Mouse (Mus musculus) midbrain, embryonic 14.5 days (tissue): ENCODE data around the gene Gria3. TPM values are rescaled to one million over a fixed set of nuclear protein-coding genes. Genes with fewer than 3 reads are reported as not detected.

Experiments
- ATAC-seq: fragments of 200-750 bp; cut with Nextera tagmentation; 2 replicates; pipeline ENCODE4 v1.8.0; 2017; ENCODE audit warnings: moderate number of reproducible peaks, moderate library complexity; ENCODE audit not compliant: low FRiP score, low TSS enrichment
- DNase-seq: peaks from one replicate; pipeline ENCODE4 v3.0.0-alpha.2; 2015
- H3K27ac ChIP-seq: fragments of 300-500 bp; sonication (generic); replicated peaks from 2 replicates; pipeline ENCODE4 v1.5.1; 2014; ENCODE audit warnings: mild to moderate bottlenecking, low read depth, low read length, moderate library complexity
- H3K27me3 ChIP-seq: fragments of 300-500 bp; sonication (generic); 2 replicates; pipeline ENCODE4 v1.6.1; 2014; ENCODE audit warnings: low read length, control low read depth, mixed read lengths; ENCODE audit not compliant: control insufficient read depth, insufficient read depth
- H3K36me3 ChIP-seq: fragments of 300-500 bp; sonication (generic); 2 replicates; pipeline ENCODE4 v1.6.1; 2014; ENCODE audit warnings: low read length, control low read depth; ENCODE audit not compliant: control insufficient read depth, insufficient read depth
- H3K4me1 ChIP-seq: fragments of 300-500 bp; sonication (generic); 2 replicates; pipeline ENCODE4 v1.6.1; 2014; ENCODE audit warnings: mild to moderate bottlenecking, antibody characterized with exemption, low read length, control low read depth; ENCODE audit not compliant: control insufficient read depth, insufficient read depth
- H3K4me2 ChIP-seq: fragments of 300-500 bp; sonication (generic); 2 replicates; pipeline ENCODE4 v1.6.1; 2014; ENCODE audit warnings: mild to moderate bottlenecking, low read length, moderate library complexity
- H3K4me3 ChIP-seq: fragments of 300-500 bp; sonication (generic); replicated peaks from 2 replicates; pipeline ENCODE4 v1.5.1; 2014; ENCODE audit warnings: low read depth, low read length
- H3K9ac ChIP-seq: fragments of 300-500 bp; sonication (generic); replicated peaks from 2 replicates; pipeline ENCODE4 v1.6.1; 2014; ENCODE audit warnings: mild to moderate bottlenecking, low read length, moderate library complexity
- H3K9me3 ChIP-seq: fragments of 300-500 bp; sonication (generic); 2 replicates; pipeline ENCODE4 v1.6.1; 2016; ENCODE audit warnings: low read length, control low read depth, mixed read lengths; ENCODE audit not compliant: control insufficient read depth
- WGBS: fragments of 180-500 bp; shearing (Covaris S2); extraction: QIAGEN DNeasy Blood & Tissue Kit; methylation state at CpG from one replicate; pipeline ENCODE4 v1.1.7; 2014; 5-methylcytosine and 5-hydroxymethylcytosine counted together
- polyA plus RNA-seq: library from polyadenylated mRNA; unstranded; fragments of >200 nt; fragmentation: Nextera tagmentation; extraction: Ambion mirVana; gene quantifications from 2 replicates; pipeline ENCODE4 v1.2.1, GENCODE M21; 2014

Gene Gria3
- polyA plus RNA-seq, 1 experiment from 2014 or later = 14.9 TPM

DNA sequence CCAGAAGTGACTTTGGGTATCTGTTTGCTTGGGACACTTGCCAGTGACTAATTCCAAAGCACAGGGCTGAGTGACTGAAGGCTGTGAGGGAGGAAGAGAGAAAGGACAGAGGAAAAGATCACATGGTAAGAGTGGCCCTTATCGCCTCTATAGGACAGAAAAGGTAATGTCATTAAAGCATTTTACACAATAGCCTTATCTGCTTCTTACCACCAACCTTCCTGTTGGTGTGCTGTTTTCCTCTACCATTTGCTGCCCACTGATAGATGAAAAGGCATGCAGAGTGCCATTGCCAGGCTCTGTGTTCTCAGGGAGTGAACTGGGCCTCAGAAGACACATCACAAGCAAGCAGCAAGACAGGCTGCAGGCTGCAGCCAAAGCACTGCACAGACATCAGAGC, 107.3 kb downstream of the Gria3 start:
- no peaks in the 10 kb centered on the region for H3K36me3 ChIP-seq
- ATAC-seq (no peak), DNase-seq (no peak)
- H3K9ac ChIP-seq = no peak overlapping the region
- H3K4me1 ChIP-seq = no peaks in the 10 kb centered on the region
- no peaks in the 10 kb centered on the region for H3K9me3 ChIP-seq
- no peaks in the 10 kb centered on the region for H3K27me3 ChIP-seq
- H3K4me2 ChIP-seq = no peak overlapping the region
- H3K4me3 ChIP-seq = no peak overlapping the region
- no peak overlapping the region for H3K27ac ChIP-seq
- 48% methylated on average over 1 of the region's 1 CpGs for WGBS

DNA sequence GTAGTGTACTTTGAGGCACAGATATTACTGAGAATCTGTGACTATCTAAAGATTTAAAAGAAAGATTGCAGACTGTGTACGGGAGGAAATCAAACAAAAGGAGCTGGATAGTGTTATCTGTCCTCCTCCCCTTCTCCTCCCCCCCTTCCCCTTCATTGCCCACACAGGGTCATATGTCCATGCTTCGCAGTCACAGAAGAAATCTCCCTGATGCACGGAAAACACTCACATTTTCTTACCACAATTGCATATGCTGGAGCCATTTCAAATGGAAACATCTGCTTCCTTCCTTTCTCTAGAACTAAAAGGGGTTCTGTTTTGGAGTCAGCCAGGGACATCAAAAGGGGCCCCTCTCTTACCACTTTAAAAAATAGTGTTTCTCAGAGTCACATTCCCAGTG, 114.3 kb downstream of the Gria3 start:
- Histone ChIP-seq H3K4me2 (no peak overlapping the region), H3K4me1 (no peaks in the 10 kb centered on the region), H3K27ac (no peak overlapping the region), H3K36me3 (no peaks in the 10 kb centered on the region), H3K9me3 (no peaks in the 10 kb centered on the region), H3K9ac (no peak overlapping the region), H3K27me3 (no peaks in the 10 kb centered on the region), H3K4me3 (no peak overlapping the region)
- ATAC-seq = no peak
- DNase-seq = no peak
- WGBS = 65% methylated on average over 3 of the region's 3 CpGs

DNA sequence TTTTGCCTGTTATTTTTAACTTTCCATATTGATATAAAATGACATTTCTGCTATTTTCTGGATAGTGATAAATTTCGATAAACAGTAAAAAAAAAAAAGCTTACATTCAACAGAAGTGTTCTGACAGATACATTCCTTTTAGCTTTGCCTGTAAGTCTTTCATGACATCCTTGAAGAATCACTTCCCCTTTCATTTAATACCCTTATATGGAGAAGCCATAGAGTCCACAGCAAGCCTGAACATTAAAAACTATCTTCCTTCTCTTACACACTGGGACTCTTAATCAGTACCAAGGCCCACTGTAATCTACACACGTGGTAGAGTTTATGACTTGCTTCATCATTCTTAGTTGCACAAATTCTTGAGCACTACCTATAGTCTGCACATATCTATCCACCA, 131.9 kb downstream of the Gria3 start:
- DNase-seq (no peak), ATAC-seq (no peak)
- no peak overlapping the region for H3K27ac ChIP-seq
- no peak overlapping the region for H3K4me2 ChIP-seq
- no peaks in the 10 kb centered on the region for H3K27me3 ChIP-seq
- H3K36me3 ChIP-seq = no peaks in the 10 kb centered on the region
- no peaks in the 10 kb centered on the region for H3K9me3 ChIP-seq
- H3K9ac ChIP-seq = no peak overlapping the region
- 78% methylated on average over 2 of the region's 2 CpGs for WGBS
- H3K4me3 ChIP-seq = no peak overlapping the region
- H3K4me1 ChIP-seq = no peaks in the 10 kb centered on the region

DNA sequence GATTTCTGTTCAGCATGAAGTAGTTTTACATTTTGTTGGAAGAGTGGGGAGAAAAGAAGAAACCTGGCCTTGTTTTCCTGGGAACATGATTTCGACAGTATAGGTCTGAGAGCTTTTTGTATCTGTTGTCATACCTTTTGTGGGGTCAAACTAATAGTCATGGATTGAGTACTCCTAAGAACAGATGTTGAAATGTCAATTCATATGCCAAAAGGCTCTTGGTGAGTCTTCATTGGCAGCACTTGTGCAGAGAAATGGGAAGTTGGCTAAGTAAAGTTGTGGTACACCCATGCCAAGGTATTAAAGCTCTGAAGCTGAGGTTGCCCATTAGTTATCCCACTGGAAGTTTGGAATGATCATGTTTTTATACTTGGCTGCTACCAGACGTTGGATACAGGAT, 135.2 kb downstream of the Gria3 start:
- ATAC-seq = no peak
- Histone ChIP-seq H3K36me3 (no peaks in the 10 kb centered on the region), H3K9ac (no peak overlapping the region), H3K27me3 (no peaks in the 10 kb centered on the region), H3K9me3 (no peaks in the 10 kb centered on the region), H3K4me1 (no peaks in the 10 kb centered on the region), H3K4me2 (no peak overlapping the region), H3K4me3 (no peak overlapping the region), H3K27ac (no peak overlapping the region)
- WGBS = 70% methylated on average over 2 of the region's 2 CpGs
- no peak for DNase-seq

DNA sequence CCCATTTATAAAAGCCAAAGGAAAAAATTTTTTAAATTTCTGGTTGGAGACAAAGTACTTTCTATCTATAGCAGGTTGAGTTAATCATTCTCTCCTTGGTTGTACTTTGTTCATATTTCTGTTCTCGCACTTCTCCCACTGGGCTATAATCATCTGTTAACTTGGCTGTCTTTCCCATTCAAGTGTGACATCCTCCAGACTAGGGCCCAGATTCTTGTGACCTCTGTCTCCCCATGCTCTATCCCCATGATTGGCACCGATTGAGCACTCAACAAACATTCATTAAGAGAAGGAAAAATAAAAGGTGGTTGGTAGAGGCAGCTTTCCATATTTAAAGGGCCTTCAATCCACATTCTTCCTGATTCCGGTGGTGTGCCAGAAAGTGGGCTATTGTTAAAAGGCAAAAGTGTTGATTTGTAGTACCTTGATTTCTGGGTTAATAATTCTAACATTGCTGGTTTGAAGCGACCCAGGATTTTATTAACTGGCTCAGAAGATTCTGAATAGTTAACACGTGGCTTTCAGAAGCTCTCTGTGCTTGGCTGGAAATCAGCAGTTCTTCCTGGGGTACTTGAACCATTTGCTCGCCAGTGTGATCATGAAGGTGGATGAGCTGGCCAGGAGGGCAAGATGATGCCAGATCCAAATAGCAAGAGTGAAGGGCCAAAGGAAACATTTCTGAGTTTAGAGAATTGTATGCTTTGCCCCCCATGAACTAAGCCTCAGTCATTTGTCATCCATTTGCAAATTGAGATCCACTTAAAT, 161.8 kb downstream of the Gria3 start:
- no peak for ATAC-seq
- H3K4me2 ChIP-seq = no peak overlapping the region
- WGBS = 71% methylated on average over 6 of the region's 6 CpGs

DNA sequence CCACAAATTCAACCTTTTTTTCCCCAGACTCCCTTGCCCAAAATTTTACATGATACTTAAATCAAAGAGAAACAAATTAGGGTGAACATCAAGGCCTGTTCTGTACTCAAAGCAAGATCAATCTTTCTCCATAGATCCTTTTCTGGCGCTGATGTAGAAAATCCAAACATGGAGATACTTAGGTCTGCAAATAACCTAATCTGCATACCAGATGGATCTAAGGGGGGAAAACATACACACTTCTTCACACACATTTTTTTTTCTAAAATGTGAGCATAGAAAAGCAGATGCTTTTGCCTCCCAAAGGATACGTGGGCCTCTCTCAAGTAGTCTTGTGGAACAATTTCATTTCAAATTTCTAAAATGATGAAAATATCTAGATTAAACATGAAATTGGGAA, 164.2 kb downstream of the Gria3 start:
- DNase-seq (no peak), ATAC-seq (no peak)
- Histone ChIP-seq H3K4me1 (no peaks in the 10 kb centered on the region), H3K9me3 (no peaks in the 10 kb centered on the region), H3K36me3 (no peaks in the 10 kb centered on the region), H3K4me2 (no peak overlapping the region), H3K9ac (no peak overlapping the region), H3K4me3 (no peak overlapping the region), H3K27ac (no peak overlapping the region), H3K27me3 (no peaks in the 10 kb centered on the region)
- whole genome bisulfite sequencing = 75% methylated on average over 2 of the region's 2 CpGs

More for the DNA sequence above, 161.8 kb downstream of the Gria3 start:
- DNase-seq = no peak
- H3K27me3 ChIP-seq = no peaks in the 10 kb centered on the region
- H3K4me3 ChIP-seq = no peak overlapping the region
- no peak overlapping the region for H3K27ac ChIP-seq
- H3K4me1 ChIP-seq = no peaks in the 10 kb centered on the region
- no peaks in the 10 kb centered on the region for H3K9me3 ChIP-seq
- H3K9ac ChIP-seq = no peak overlapping the region
- no peaks in the 10 kb centered on the region for H3K36me3 ChIP-seq

DNA sequence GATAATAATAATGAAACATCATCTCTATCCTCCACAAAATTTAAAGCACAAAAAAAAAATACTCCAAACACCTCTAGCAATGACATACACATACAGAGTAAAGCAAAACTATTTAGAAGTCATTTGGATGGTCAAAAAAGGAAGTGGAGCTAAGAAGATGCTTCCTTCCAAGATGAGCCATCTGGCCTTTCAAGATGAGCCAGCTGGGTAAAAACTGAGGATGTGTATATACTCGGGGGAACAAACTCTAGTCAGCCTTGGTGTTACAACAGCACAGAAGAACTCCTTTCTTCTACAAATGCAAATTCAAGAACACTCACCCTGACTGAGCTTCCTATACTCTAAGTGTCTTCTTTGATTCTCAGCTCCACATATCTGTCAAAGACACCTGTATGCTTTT, 172.4 kb downstream of the Gria3 start:
- Histone ChIP-seq H3K9me3 (no peaks in the 10 kb centered on the region), H3K27ac (no peak overlapping the region), H3K36me3 (no peaks in the 10 kb centered on the region), H3K9ac (no peak overlapping the region), H3K4me1 (no peaks in the 10 kb centered on the region), H3K27me3 (no peaks in the 10 kb centered on the region), H3K4me2 (no peak overlapping the region), H3K4me3 (no peak overlapping the region)
- no peak for DNase-seq
- WGBS = 74% methylated on average over 1 of the region's 1 CpGs
- ATAC-seq = no peak

DNA sequence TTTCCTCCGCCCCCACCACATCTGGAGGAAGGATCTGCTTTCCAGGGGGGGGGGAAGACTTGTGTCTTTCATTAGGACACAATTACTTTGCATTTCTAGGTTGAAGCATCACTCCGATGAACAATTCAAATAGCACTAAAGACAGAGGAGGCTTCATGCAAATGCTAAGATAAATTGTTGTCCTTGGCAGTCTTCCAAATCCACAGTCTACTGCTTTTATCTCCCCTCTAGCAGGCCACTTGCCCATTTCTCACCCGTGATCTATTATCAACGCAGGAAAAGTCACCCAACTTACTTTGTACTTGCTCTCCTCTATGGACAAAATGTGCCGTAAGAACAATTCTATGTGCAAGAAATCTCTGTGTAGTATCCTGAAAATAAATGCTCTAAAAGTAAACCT, 178.1 kb downstream of the Gria3 start:
- Histone ChIP-seq H3K4me3 (no peak overlapping the region), H3K9ac (no peak overlapping the region), H3K36me3 (no peaks in the 10 kb centered on the region), H3K9me3 (no peaks in the 10 kb centered on the region), H3K27ac (no peak overlapping the region), H3K4me1 (no peaks in the 10 kb centered on the region), H3K4me2 (no peak overlapping the region), H3K27me3 (no peaks in the 10 kb centered on the region)
- ATAC-seq = no peak
- 78% methylated on average over 5 of the region's 5 CpGs for WGBS
- peak; percentile 2 for DNase-seq

DNA sequence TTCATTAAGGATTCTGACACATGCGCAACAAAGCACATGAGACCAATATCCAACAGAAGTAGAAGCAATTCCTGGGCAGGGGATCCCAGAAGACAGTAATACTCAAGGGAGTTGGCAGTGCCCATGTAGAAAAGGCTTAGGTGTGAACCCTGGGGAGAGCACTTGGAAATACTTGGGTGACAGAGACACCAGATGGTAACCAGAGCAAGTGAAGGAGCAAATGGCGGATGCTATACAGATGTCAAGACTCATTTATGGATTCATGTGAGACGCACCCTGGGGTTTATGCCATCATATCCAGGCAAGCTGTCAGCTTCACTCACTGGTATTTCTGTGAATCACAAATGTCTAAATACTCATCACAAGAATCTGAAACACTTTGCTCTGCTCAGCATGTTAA, 187.0 kb downstream of the Gria3 start:
- Histone ChIP-seq H3K36me3 (no peaks in the 10 kb centered on the region), H3K27me3 (no peaks in the 10 kb centered on the region), H3K4me2 (no peak overlapping the region), H3K4me1 (no peaks in the 10 kb centered on the region), H3K27ac (no peak overlapping the region), H3K9ac (no peak overlapping the region), H3K9me3 (no peaks in the 10 kb centered on the region), H3K4me3 (no peak overlapping the region)
- no peak for ATAC-seq
- no peak for DNase-seq
- WGBS = 95% methylated on average over 3 of the region's 3 CpGs
